Mouse (Mus musculus): Measurements from ENCODE around the gene Eef1e1. TPM values are rescaled to one million over a fixed set of nuclear protein-coding genes. Genes with fewer than 3 reads are reported as not detected.

Gene Eef1e1
- total RNA-seq, 2 experiments from 2014 or later: 36.6 to 44.1 TPM

GRCm38 (mm10) chr13:38624292-38624902, 34.5 kb downstream of the Eef1e1 start:
- no peak for DNase-seq

- peak; percentile 48 to 76 for DNase-seq
Measured at GRCm38 (mm10) chr13:38623296-38623695, 35.6 kb downstream of the Eef1e1 start.

- peak; percentile 58 to 81 for DNase-seq
Measured at GRCm38 (mm10) chr13:38618001-38618630, 40.7 kb downstream of the Eef1e1 start.

- peak in 1 of 2 experiments; percentile 56 for DNase-seq
Measured at GRCm38 (mm10) chr13:38616887-38617286, 42.0 kb downstream of the Eef1e1 start.

GRCm38 (mm10) chr13:38615656-38616055, 43.2 kb downstream of the Eef1e1 start:
- no peak for DNase-seq

- DNase-seq: no peak
Measured at GRCm38 (mm10) chr13:38614298-38614697, 44.6 kb downstream of the Eef1e1 start.

- no peak for DNase-seq
Measured at GRCm38 (mm10) chr13:38613583-38613982, 45.3 kb downstream of the Eef1e1 start.

GRCm38 (mm10) chr13:38612608-38613007, 46.2 kb downstream of the Eef1e1 start:
- DNase-seq: no peak

- DNase-seq: no peak
Measured at GRCm38 (mm10) chr13:38612179-38612578, 46.7 kb downstream of the Eef1e1 start.

GRCm38 (mm10) chr13:38610336-38610735, 48.5 kb downstream of the Eef1e1 start:
- DNase-seq: peak; percentile 83 to 90

GRCm38 (mm10) chr13:38607130-38607529, 51.7 kb downstream of the Eef1e1 start:
- no peak for DNase-seq

- peak; percentile 67 to 68 for DNase-seq
Measured at GRCm38 (mm10) chr13:38605353-38605752, 53.5 kb downstream of the Eef1e1 start.

- peak; percentile 75 to 82 for DNase-seq
Measured at GRCm38 (mm10) chr13:38602966-38603365, 55.9 kb downstream of the Eef1e1 start.

- DNase-seq: no peak
Measured at GRCm38 (mm10) chr13:38602243-38602832, 56.5 kb downstream of the Eef1e1 start.

GRCm38 (mm10) chr13:38600811-38601210, 58.0 kb downstream of the Eef1e1 start:
- DNase-seq: peak in 1 of 2 experiments; percentile 49

- DNase-seq: no peak
Measured at GRCm38 (mm10) chr13:38597076-38597475, 61.8 kb downstream of the Eef1e1 start.

GRCm38 (mm10) chr13:38596461-38596860, 62.4 kb downstream of the Eef1e1 start:
- DNase-seq: no peak

Other genes with a start within 250 kb of the Eef1e1 start
- gene Txndc5, start 130.2 kb downstream of the Eef1e1 start, total RNA-seq (2021): 100 to 1,000 TPM; 134 to 198 TPM
- 10 to 100 TPM; 19.8 to 25.7 TPM for gene Bloc1s5, start 23.9 kb downstream of the Eef1e1 start, total RNA-seq (2021)